Mouse (Mus musculus) layer of hippocampus, adult 8-10 months (tissue): ENCODE measurements around the gene Atxn2. TPM values are rescaled to one million over a fixed set of nuclear protein-coding genes. Genes with fewer than 3 reads are reported as not detected.

Experiments used
- DNase-seq, 2 experiments: peaks; one replicate each; pipeline ENCODE4 v3.0.0; 2022; ENCODE audit warnings: low spot score in 2 of 2
- total RNA-seq, 4 experiments: library from RNA; stranded (reverse); gene quantifications; 2 replicates each; pipeline ENCODE4 v1.2.4; 2022

The Atxn2 gene
- total RNA-seq, 4 experiments from 2014 or later, result 190 to 238 (median 231) TPM

GRCm38 (mm10) chr5:121762949-121763348 is 51.8 kb downstream of the Atxn2 start:
- no peak for DNase-seq

- no peak for DNase-seq
Measured at GRCm38 (mm10) chr5:121765020-121765419, 53.9 kb downstream of the Atxn2 start.

GRCm38 (mm10) chr5:121766038-121766773 is 55.1 kb downstream of the Atxn2 start:
- no peak for DNase-seq

- DNase-seq, result no peak
Measured at GRCm38 (mm10) chr5:121767564-121767963, 56.4 kb downstream of the Atxn2 start.

- DNase-seq, result no peak
Measured at GRCm38 (mm10) chr5:121769827-121770226, 58.7 kb downstream of the Atxn2 start.

GRCm38 (mm10) chr5:121771611-121772010 is 60.5 kb downstream of the Atxn2 start:
- no peak for DNase-seq

- peak; percentile 70 to 78 for DNase-seq
Measured at GRCm38 (mm10) chr5:121778485-121779119, 67.5 kb downstream of the Atxn2 start.

- no peak for DNase-seq
Measured at GRCm38 (mm10) chr5:121780180-121780579, 69.0 kb downstream of the Atxn2 start.

- DNase-seq, result peak in 1 of 2 experiments; percentile 24
Measured at GRCm38 (mm10) chr5:121782467-121782866, 71.3 kb downstream of the Atxn2 start.

- no peak for DNase-seq
Measured at GRCm38 (mm10) chr5:121783862-121784500, 72.8 kb downstream of the Atxn2 start.

GRCm38 (mm10) chr5:121791026-121791425 is 79.9 kb downstream of the Atxn2 start:
- no peak for DNase-seq

- DNase-seq, result no peak
Measured at GRCm38 (mm10) chr5:121795800-121796199, 84.7 kb downstream of the Atxn2 start.

- no peak for DNase-seq
Measured at GRCm38 (mm10) chr5:121798447-121798846, 87.3 kb downstream of the Atxn2 start.

GRCm38 (mm10) chr5:121807186-121807585 is 96.0 kb downstream of the Atxn2 start:
- no peak for DNase-seq

- DNase-seq, result no peak
Measured at GRCm38 (mm10) chr5:121808202-121808601, 97.1 kb downstream of the Atxn2 start.

- DNase-seq, result no peak
Measured at GRCm38 (mm10) chr5:121809667-121810224, 98.6 kb downstream of the Atxn2 start.

GRCm38 (mm10) chr5:121810331-121811151 is 99.4 kb downstream of the Atxn2 start:
- DNase-seq, result no peak

GRCm38 (mm10) chr5:121811485-121811931 is 100.4 kb downstream of the Atxn2 start:
- no peak for DNase-seq

GRCm38 (mm10) chr5:121812526-121813243 is 101.5 kb downstream of the Atxn2 start:
- DNase-seq, result no peak

GRCm38 (mm10) chr5:121813744-121814143 is 102.6 kb downstream of the Atxn2 start:
- no peak for DNase-seq
